Mouse (Mus musculus) CD4-positive, CD25-positive, alpha-beta regulatory T cell, adult 2 months (primary cell): ENCODE results near the gene Robo1.

ENCODE experiments used
- DNase-seq: peaks from one replicate; pipeline ENCODE4 v3.0.0-alpha.2; 2012; ENCODE audit warnings: low read depth, low spot score

Robo1 gene

DNA sequence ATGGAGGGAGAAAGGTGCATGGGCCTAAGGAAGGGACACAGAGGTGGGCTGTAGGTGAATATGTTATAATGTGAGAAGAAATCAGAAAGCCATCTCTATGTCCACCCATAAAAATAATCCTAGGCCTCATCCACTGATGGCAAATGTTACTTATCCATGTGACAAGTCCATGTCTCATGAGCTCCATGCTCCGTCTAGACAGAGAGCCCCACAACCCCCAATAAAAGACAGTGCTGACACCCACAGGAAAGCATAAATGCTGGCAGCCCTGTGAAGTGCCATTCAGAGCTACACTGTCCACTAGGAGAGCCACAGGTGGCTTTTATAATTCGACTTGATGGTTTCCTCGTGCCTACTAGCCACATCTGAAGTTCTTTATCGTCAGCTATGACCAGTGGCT, 694.6 kb downstream of the Robo1 start:
- no peak for DNase-seq

DNA sequence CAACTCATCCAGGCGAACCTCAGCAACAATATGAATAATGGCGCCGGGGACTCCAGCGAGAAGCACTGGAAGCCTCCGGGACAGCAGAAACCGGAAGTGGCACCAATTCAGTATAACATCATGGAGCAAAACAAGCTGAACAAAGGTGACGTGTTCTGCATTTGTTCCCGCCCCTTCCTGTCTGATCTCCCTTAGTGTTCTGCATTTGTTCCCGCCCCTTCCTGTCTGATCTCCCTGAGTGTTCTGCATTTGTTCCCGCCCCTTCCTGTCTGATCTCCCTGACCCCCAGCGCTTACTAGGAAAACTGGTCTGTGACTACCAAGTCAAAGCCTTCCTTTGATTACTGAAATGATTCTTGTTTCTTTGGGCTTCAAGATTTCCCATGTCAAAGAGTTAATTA, 696.5 kb downstream of the Robo1 start:
- DNase-seq: no peak

GRCm38 (mm10) chr16:73005831-73006230, 697.7 kb downstream of the Robo1 start:
- no peak for DNase-seq

- DNase-seq: no peak
Observed at GRCm38 (mm10) chr16:73007434-73007833, 699.3 kb downstream of the Robo1 start.

DNA sequence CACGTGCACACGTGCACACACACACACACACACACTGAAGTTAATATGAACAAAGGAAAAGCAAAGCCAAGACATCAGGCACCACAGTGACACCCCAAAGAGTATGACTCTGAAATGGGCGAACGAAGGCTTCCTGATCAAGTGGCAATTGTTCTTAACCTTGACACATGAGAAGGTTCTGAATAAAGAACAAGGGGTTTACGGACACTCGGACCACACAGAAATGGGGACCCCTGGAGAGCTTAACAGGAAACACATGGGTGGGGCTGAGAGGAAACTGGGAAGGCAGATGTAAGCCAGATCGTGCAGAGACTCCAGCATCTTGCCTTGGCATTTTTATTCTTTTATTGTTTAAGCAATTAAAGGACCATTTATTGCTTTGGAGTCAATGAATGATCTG, 703.2 kb downstream of the Robo1 start:
- DNase-seq: no peak

DNA sequence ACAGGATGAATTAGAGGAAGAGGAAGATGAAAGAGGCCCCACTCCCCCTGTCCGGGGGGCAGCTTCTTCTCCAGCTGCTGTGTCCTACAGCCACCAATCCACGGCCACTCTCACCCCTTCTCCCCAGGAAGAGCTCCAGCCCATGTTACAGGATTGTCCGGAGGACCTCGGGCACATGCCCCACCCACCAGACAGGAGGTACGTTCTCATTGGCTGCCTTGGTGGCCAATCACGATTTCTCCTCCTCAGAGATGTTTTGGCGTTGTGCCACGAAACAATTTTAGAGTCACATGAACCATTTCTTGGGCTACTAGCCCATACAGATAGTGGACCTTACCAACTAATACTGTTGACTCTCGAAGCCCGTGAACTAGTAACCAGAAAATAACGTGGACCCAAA, 704.8 kb downstream of the Robo1 start:
- no peak for DNase-seq

DNA sequence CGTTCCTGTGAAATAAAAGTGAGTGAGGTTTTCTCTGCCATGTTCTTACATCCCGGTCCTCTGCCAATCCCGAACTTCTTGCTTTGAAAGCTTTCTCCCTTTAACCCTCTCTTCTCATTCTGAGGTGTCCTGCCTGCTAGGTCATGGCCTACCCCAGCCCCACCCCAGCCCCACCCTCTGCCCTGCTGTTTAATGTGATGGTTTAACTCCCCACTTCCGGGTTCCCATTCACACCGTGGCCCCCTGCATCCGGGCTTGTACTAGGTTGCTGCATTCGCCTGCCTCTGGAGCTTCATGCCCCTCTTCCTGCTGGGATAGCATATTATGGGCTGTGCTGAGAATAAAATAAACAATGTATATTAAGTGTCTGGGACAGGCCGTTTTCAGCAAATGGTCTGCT, 706.4 kb downstream of the Robo1 start:
- DNase-seq: no peak

DNA sequence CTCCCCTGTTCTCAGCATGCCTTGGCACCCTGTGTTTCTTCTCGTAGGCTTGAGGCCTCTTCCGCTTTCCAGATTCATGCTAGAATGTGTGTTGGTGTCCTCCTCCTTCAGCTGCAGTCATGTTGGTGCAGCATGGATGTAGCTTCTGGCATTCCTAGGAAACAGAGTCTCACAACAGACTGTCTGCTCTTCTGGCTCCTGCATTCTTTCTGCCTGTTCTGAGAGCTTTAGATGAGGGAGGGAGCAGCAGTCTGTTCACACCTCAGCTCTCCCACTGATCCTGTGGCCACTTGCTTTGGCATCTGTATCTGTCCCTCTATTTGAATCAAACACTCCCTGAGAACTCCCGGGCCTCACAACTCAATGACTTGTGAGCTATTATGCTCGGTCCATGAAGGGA, 707.9 kb downstream of the Robo1 start:
- DNase-seq: no peak

DNA sequence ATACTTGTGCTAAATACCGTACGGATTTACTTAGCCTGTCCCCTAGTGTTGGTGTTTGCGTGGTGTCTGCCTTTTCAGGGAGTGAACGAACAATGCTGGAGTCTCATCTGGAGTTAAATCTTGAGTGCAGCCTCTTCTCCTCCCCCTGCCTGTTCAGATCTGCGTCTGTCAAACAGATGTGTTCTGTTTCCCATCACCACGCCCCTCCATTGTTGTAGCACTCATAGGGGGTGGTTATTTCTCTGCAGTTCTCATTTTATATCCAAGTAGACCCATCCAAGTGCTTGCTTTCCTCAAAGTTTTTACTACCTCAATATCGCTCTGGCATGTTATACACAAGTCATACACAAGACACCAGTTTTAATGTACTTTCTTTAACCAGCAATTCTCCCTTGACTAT, 708.7 kb downstream of the Robo1 start:
- no peak for DNase-seq

DNA sequence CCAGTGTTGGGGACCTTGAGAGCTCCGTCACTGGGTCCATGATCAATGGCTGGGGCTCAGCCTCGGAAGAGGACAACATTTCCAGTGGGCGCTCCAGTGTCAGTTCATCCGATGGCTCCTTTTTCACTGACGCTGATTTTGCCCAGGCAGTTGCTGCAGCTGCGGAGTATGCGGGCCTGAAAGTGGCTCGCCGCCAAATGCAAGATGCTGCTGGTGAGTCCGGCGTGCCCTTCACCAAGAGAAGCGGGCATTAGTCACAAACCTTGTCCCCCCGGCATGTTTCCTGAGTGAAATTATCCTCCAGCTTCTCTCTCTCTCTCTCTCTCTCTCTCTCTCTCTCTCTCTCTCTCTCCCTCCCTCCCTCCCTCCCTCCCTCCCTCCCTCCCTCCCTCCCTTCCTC, 716.2 kb downstream of the Robo1 start:
- no peak for DNase-seq

DNA sequence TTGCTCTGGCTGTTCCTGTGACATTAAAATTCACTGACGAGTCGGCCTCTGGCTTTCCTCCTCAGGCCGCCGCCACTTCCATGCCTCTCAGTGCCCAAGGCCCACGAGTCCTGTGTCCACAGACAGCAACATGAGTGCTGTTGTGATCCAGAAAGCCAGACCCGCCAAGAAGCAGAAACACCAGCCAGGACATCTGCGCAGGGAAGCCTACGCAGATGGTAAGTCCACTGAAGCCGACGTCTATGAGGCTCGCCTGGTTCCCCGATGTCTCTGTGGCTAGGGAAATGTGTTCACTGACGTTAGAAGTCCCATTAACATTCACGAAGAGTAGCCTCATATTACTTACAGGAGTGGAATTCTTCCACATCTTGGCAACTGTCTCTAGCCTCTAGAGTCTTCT, 719.6 kb downstream of the Robo1 start:
- DNase-seq: no peak

- no peak for DNase-seq
Observed at GRCm38 (mm10) chr16:73030999-73031398, 722.9 kb downstream of the Robo1 start.

- no peak for DNase-seq
Observed at GRCm38 (mm10) chr16:73035210-73035985, 727.3 kb downstream of the Robo1 start.

- DNase-seq: no peak
Observed at GRCm38 (mm10) chr16:73038552-73038951, 730.4 kb downstream of the Robo1 start.

GRCm38 (mm10) chr16:73062461-73062860, 754.4 kb downstream of the Robo1 start:
- no peak for DNase-seq

DNA sequence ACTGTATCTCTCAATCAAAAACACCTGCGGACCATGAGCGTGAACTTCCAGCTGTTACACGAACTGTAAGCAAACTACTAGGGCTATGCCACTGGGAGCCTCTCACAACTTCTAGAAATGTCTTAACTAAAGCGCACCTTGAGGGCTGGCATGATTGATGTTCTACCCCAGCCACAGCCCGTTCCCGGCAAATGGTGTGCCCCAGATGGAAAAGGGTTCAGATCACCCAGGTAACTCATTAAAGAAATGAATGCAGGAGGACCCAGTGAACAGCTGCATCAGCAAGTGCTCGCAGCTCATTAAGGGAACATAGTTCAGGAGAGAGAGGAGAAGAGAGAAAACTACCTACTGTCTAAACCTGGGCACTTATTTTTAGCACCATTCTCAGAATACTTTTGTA, 759.7 kb downstream of the Robo1 start:
- DNase-seq: no peak

- no peak for DNase-seq
Observed at GRCm38 (mm10) chr16:73072047-73072446, 763.9 kb downstream of the Robo1 start.

DNA sequence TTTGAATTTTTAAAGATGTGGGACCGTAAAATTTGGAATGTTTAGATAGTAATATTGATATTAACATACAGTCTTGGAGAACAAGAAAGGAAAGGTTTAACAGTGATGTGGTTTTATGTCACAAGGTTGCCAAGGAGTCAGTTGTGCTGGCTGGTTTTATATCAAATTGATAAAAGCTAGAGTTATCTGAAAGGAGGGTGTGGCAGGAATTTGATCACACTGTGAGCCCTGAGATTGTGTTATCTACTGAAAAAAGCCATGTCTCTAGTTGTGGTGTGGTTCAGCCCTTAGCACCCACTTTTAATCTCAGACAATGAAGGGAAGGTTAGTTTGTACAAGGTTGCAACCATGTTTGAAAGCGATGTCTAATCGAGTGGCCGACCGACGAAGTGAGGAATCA, 764.8 kb downstream of the Robo1 start:
- no peak for DNase-seq

DNA sequence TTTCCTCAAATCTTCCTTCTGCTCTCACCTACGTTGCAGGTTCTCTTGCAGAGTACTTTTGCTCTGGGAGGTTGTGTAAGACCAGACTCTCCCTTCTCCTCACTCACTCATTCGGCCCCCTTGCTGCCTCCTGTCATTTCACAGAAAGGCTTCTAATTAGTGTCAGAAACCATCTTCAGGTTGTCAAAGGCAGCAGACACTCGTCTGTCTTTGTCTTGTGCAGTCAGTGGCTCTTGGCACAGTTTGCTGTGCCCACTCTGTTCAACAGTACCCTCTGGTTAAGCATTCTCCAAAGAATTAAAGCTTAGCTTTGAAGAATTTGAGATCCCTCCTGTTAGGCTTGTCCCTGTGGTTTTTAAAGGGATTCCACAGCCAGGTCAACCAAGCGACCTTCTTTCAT, 774.3 kb downstream of the Robo1 start:
- DNase-seq: no peak

GRCm38 (mm10) chr16:73083077-73083476, 775.0 kb downstream of the Robo1 start:
- DNase-seq: no peak
